Comparison of ENCODE assay signal across 8 mouse cellular contexts in the genomic region with DNA sequence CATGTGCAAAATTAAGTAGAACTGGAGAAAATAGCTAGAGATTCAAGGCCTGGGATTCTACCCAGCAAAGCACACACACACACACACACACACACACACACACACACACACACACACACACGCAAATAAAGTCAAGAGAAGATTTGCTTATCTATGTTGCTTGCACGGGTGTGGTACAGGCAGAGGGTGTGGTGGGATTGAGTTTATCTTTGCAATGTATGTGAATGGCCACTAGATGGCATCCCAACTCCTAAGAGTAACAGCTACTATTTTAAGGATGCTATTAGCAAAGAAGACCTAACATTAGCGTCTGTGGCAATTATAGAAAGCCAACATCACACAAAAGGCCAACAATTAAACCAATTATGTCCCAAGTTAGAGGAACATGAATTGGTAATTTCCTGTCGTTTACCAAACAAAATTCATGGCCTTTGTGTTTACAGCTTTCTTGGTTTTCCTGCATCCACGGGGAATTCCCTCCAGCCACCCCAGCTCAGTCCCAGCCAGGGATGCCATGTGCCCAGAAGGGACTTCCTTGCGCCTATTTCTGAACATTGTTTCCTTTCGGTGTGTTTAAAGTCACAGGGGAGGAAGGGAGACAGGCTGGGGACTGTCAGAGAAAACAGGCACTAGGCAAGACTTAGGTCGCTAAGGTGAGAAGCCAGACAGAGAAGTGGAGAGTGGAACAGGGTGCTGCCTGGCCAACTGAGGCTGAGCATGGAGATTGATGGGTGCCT. TPM values are rescaled to one million over a fixed set of nuclear protein-coding genes. Genes with fewer than 3 reads are reported as not detected.
DNase-seq lines count a peak whose midpoint lies in the region; ATAC-seq and TF ChIP-seq lines count a peak whose summit lies in the region.

No protein-coding gene starts in this region.

- no peak overlapping the region for H3K4me3 ChIP-seq in kidney, embryonic 15.5 days (replicated peaks)
- no peak overlapping the region for H3K4me3 ChIP-seq in E14TG2a.4 (replicated peaks; ENCODE audit: low read length)

- DNase-seq in kidney, adult 18-20 months = peak; percentile 7
- peak; percentile 39 for DNase-seq in brain, embryonic 18.5 days (ENCODE audit: low read depth, low spot score)
- DNase-seq in heart, adult 9 months (ENCODE audit: low spot score in 2 of 2) = peak; percentile 47 to 53
- DNase-seq in layer of hippocampus, postnatal 14 days (ENCODE audit: low spot score in 2 of 2) = peak; percentile 40 to 72
- DNase-seq in urinary bladder, postnatal 36 days (ENCODE audit: low spot score in 2 of 2) = no peak

- no peaks in the 10 kb centered on the region for H3K36me3 ChIP-seq in kidney, embryonic 15.5 days
- no peaks in the 10 kb centered on the region for H3K36me3 ChIP-seq in E14TG2a.4 (ENCODE audit: insufficient read depth, low read length)

- H3K9me3 ChIP-seq in kidney, embryonic 15.5 days (replicated peaks) = no peaks in the 10 kb centered on the region
- H3K9me3 ChIP-seq in E14TG2a.4 (ENCODE audit: low read length) = peaks cover 3% of the 10 kb centered on the region; the same call in 1 of the 2 replicates

- ATAC-seq in kidney, embryonic 15.5 days (replicated peaks; ENCODE audit: low FRiP score) = no peak
- ATAC-seq in monocyte, adult 5-6 weeks (replicated peaks; ENCODE audit: insufficient number of reproducible peaks, low FRiP score, low TSS enrichment, poor library complexity, severe bottlenecking) = peak; percentile 70

- 32% methylated on average over 8 of the region's 8 CpGs for WGBS in kidney, embryonic 15.5 days

- peak; percentile 80 for TF ChIP-seq CTCF in E14TG2a.4 (conservative IDR thresholded peaks at IDR 0.05; ENCODE audit: low read length)

- H3K9ac ChIP-seq in kidney, embryonic 15.5 days = no peak overlapping the region

- H3K27me3 ChIP-seq in kidney, embryonic 15.5 days = no peaks in the 10 kb centered on the region
- no peaks in the 10 kb centered on the region; the same call in 1 of the 2 replicates for H3K27me3 ChIP-seq in E14TG2a.4 (ENCODE audit: insufficient read depth, low read length)

- no peak overlapping the region for H3K4me2 ChIP-seq in kidney, embryonic 15.5 days

- H3K4me1 ChIP-seq in kidney, embryonic 15.5 days = no peaks in the 10 kb centered on the region
- H3K4me1 ChIP-seq in E14TG2a.4 (replicated peaks; ENCODE audit: low read depth, low read length) = peaks cover 14% of the 10 kb centered on the region

- no peak overlapping the region for H3K27ac ChIP-seq in kidney, embryonic 15.5 days

RNA-seq across cellular contexts. Expression of gene Pik3r6, which starts 17.4 kb away (rescaled TPM):
- polyA plus RNA-seq in kidney, embryonic 15.5 days (2015; fragmentation: Nextera tagmentation; extraction: Ambion mirVana) = 4.4 and 5.6 TPM in 2 replicates
- 1 to 10 TPM; 3.5 to 3.8 TPM for total RNA-seq in layer of hippocampus, postnatal 14 days (2021)
- 12.6 to 14.2 TPM (median 13.9 TPM) in 3 replicates for total RNA-seq in monocyte, adult 5-6 weeks (2017)

RNA-seq across cellular contexts. Expression of gene Pik3r5, which starts 53.5 kb away (rescaled TPM):
- polyA plus RNA-seq in kidney, embryonic 15.5 days (2015; fragmentation: Nextera tagmentation; extraction: Ambion mirVana) = 0.57 and 0.68 TPM in 2 replicates
- 1 to 10 TPM; 1.6 to 2.0 TPM for total RNA-seq in layer of hippocampus, postnatal 14 days (2021)
- 66.2 to 140 TPM (median 84.0 TPM) in 3 replicates for total RNA-seq in monocyte, adult 5-6 weeks (2017)

Comparison
In these comparisons a context has a peak if more than half of its experiments do, and no peak if none do; other contexts are left out.
1. DNase-seq: peak in kidney, adult 18-20 months (single experiment), brain, embryonic 18.5 days (single experiment), heart, adult 9 months (2 of 2) and layer of hippocampus, postnatal 14 days (2 of 2); none in urinary bladder, postnatal 36 days (0 of 2).
2. RNA of gene Pik3r5, which starts 53.5 kb away (total RNA-seq): 66.2 to 140 TPM in monocyte, adult 5-6 weeks; 1.6 to 2.0 TPM in layer of hippocampus, postnatal 14 days; every median in the first group is over 10 times any median in the second.